Mouse (Mus musculus): ENCODE measurements around the gene Hcn2. TPM values are rescaled to one million over a fixed set of nuclear protein-coding genes. Genes with fewer than 3 reads are reported as not detected.

Gene Hcn2
- polyA plus RNA-seq, 1 experiment: not detected

GRCm38 (mm10) chr10:79767372-79768244 lies 51.2 kb downstream of the Hcn2 start:
- Histone ChIP-seq H3K4me1 (ENCODE audit: control insufficient read depth, insufficient read depth, low read length) (peaks cover 4% of the 10 kb centered on the region; the same call in 1 of the 2 replicates), H3K27ac (ENCODE audit: control insufficient read depth, insufficient read depth, low read depth, low read length, poor library complexity) (peak overlapping the region; percentile 50), H3K4me3 (replicated peaks; ENCODE audit: control insufficient read depth, low read depth, low read length) (peak overlapping the region; percentile 92)
- WGBS: 11% methylated on average over 40 of the region's 40 CpGs
- TF ChIP-seq CTCF (IDR thresholded peaks at IDR 0.05; ENCODE audit: control insufficient read depth, insufficient read depth, low read length) (no peak), POLR2A (IDR thresholded peaks at IDR 0.05; ENCODE audit: borderline replicate concordance, control insufficient read depth, low read depth, low read length) (0 out of 2 replicates have a peak, but pooled peaks have one; percentile 2)

DNA sequence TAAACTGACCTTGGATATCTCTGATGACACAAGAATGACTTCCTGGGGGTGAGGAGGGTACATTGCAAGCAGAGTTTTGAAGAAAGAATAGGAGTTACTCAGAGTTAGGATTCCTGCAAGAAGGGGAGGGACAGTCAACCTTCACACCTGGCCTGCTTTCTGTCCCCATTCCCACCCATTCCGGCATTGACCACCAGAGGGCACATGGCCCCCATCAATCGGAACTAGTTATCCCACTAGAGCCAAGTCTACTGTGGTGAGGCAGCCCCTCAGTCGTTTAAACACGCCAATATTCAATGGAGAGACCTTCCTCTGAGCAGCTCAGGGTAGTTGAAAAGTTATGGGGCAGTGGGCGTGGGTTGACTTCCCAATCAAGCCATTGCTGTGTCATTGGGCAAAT lies 52.0 kb downstream of the Hcn2 start:
- 5% methylated on average over 5 of the region's 5 CpGs for WGBS
- H3K4me3 ChIP-seq (replicated peaks; ENCODE audit: control insufficient read depth, low read depth, low read length): no peak overlapping the region
- peak; percentile 92 for TF ChIP-seq CTCF (IDR thresholded peaks at IDR 0.05; ENCODE audit: control insufficient read depth, insufficient read depth, low read length)
- TF ChIP-seq POLR2A (IDR thresholded peaks at IDR 0.05; ENCODE audit: borderline replicate concordance, control insufficient read depth, low read depth, low read length): no peak
- H3K27ac ChIP-seq (ENCODE audit: control insufficient read depth, insufficient read depth, low read depth, low read length, poor library complexity): no peak overlapping the region
- peaks cover 4% of the 10 kb centered on the region; the same call in 1 of the 2 replicates for H3K4me1 ChIP-seq (ENCODE audit: control insufficient read depth, insufficient read depth, low read length)

DNA sequence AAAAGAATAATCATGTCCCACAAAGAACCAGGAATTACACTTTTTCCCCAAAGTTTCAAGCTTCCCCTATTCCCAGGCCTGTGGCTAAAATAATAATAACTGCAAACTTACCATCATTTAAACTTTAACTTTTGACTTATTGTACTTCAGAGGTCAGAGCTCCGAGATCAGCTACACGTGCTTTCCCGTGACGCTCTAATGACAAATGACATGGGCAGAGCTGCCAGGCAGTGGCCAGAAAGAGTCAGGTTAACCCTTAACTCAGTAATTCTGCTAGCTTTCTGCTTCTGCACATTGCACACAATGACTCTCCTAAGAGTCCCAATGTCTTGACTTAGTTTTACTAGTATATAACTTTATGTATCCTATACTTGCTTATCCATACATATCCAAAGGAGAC lies 52.9 kb downstream of the Hcn2 start:
- TF ChIP-seq CTCF (IDR thresholded peaks at IDR 0.05; ENCODE audit: control insufficient read depth, insufficient read depth, low read length) (no peak), POLR2A (IDR thresholded peaks at IDR 0.05; ENCODE audit: borderline replicate concordance, control insufficient read depth, low read depth, low read length) (no peak)
- WGBS: 90% methylated on average over 4 of the region's 4 CpGs
- H3K4me1 ChIP-seq (ENCODE audit: control insufficient read depth, insufficient read depth, low read length): peaks cover 4% of the 10 kb centered on the region; the same call in 1 of the 2 replicates
- no peak overlapping the region for H3K27ac ChIP-seq (ENCODE audit: control insufficient read depth, insufficient read depth, low read depth, low read length, poor library complexity)
- H3K4me3 ChIP-seq (replicated peaks; ENCODE audit: control insufficient read depth, low read depth, low read length): no peak overlapping the region

GRCm38 (mm10) chr10:79772320-79772719 lies 55.9 kb downstream of the Hcn2 start:
- 93% methylated on average over 3 of the region's 3 CpGs for WGBS
- Histone ChIP-seq H3K27ac (ENCODE audit: control insufficient read depth, insufficient read depth, low read depth, low read length, poor library complexity) (no peak overlapping the region), H3K4me1 (ENCODE audit: control insufficient read depth, insufficient read depth, low read length) (no peaks in the 10 kb centered on the region; the same call in 1 of the 2 replicates), H3K4me3 (replicated peaks; ENCODE audit: control insufficient read depth, low read depth, low read length) (no peak overlapping the region)
- TF ChIP-seq POLR2A (IDR thresholded peaks at IDR 0.05; ENCODE audit: borderline replicate concordance, control insufficient read depth, low read depth, low read length): no peak
- TF ChIP-seq CTCF (IDR thresholded peaks at IDR 0.05; ENCODE audit: control insufficient read depth, insufficient read depth, low read length): peak; percentile 23; the same call in 1 of the 2 replicates

- Histone ChIP-seq H3K4me3 (replicated peaks; ENCODE audit: control insufficient read depth, low read depth, low read length) (no peak overlapping the region), H3K27ac (ENCODE audit: control insufficient read depth, insufficient read depth, low read depth, low read length, poor library complexity) (no peak overlapping the region), H3K4me1 (ENCODE audit: control insufficient read depth, insufficient read depth, low read length) (no peaks in the 10 kb centered on the region)
- 74% methylated on average over 2 of the region's 2 CpGs for WGBS
- TF ChIP-seq CTCF (IDR thresholded peaks at IDR 0.05; ENCODE audit: control insufficient read depth, insufficient read depth, low read length) (no peak), POLR2A (IDR thresholded peaks at IDR 0.05; ENCODE audit: borderline replicate concordance, control insufficient read depth, low read depth, low read length) (no peak)
Observed at GRCm38 (mm10) chr10:79773208-79773607, 56.8 kb downstream of the Hcn2 start.

DNA sequence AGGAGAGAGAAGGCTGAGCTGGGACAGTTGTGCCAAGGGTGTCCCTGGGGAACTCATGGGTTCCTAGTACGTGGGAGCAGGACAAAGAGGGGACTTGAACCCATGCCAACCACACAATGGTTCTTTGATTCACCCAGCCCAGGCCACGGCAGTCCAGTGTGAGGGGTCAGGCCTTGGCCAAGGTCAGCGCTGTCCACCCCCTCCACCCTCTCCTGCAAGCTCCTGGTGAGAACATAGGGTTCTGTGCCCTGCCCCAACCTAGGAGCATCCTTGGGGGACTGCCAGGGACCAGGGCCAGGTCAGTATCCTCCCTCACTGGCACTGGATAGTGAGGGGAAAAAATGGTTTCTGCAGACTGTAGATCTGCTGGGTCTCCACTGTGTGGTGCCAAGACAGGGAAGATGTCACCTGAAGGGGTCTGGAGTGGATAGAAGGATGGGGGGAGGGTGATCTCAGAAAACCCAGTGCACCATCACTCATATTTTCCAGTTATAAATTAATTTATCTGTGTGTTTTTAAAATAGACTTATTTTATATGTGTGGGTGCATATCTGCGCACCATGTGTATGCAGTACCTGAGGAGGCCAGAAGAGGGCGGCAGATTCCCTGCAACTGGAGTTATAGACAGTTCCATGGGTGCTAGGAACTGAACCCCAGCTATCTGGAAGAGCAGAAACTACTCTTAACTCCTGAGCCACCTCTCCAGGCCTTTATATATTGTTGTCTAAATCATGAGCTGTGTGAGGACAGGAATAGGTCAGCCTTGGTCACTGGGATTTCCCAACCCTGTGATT lies 58.2 kb downstream of the Hcn2 start:
- H3K4me3 ChIP-seq (replicated peaks; ENCODE audit: control insufficient read depth, low read depth, low read length): no peak overlapping the region
- H3K27ac ChIP-seq (ENCODE audit: control insufficient read depth, insufficient read depth, low read depth, low read length, poor library complexity): no peak overlapping the region
- no peaks in the 10 kb centered on the region for H3K4me1 ChIP-seq (ENCODE audit: control insufficient read depth, insufficient read depth, low read length)
- TF ChIP-seq CTCF (IDR thresholded peaks at IDR 0.05; ENCODE audit: control insufficient read depth, insufficient read depth, low read length): peak; percentile 43; the same call in 1 of the 2 replicates
- no peak for TF ChIP-seq POLR2A (IDR thresholded peaks at IDR 0.05; ENCODE audit: borderline replicate concordance, control insufficient read depth, low read depth, low read length)
- 71% methylated on average over 5 of the region's 5 CpGs for WGBS

GRCm38 (mm10) chr10:79777103-79777531 lies 60.7 kb downstream of the Hcn2 start, which contains the start of gene Fstl3:
Gene Fstl3 (plus strand): TSS chr10:79777272.
- Histone ChIP-seq H3K4me3 (replicated peaks; ENCODE audit: control insufficient read depth, low read depth, low read length) (no peak within 1 kb of the TSS), H3K27ac (ENCODE audit: control insufficient read depth, insufficient read depth, low read depth, low read length, poor library complexity) (no peak within 1 kb of the TSS), H3K4me1 (ENCODE audit: control insufficient read depth, insufficient read depth, low read length) (peaks cover 5% of the 10 kb centered on the region; the same call in 1 of the 2 replicates)
- 3% methylated on average over 39 of the region's 39 CpGs for WGBS
- TF ChIP-seq POLR2A (IDR thresholded peaks at IDR 0.05; ENCODE audit: borderline replicate concordance, control insufficient read depth, low read depth, low read length) (no peak), CTCF (IDR thresholded peaks at IDR 0.05; ENCODE audit: control insufficient read depth, insufficient read depth, low read length) (no peak)

DNA sequence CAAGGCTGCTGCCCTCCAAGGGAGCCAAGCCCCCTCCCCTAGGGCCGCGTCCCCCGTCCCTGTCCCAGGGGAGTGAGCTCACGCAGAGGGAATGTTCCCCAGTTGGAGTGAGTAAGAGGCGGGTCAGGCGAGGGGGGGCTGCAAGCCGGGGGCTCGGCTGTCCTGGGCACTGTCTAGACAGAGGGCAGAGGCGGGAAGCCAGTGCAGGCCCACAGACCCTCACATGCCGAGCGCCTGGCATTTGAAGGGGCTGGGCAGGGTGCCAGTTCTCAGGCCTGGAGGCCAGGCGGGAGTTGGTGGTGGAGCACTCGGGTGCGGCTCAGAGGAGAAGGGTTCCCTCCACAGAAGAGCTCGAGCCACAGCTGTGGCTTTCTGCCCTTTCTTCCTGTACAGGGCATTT lies 61.6 kb downstream of the Hcn2 start:
- no peak for TF ChIP-seq CTCF (IDR thresholded peaks at IDR 0.05; ENCODE audit: control insufficient read depth, insufficient read depth, low read length)
- Histone ChIP-seq H3K4me1 (ENCODE audit: control insufficient read depth, insufficient read depth, low read length) (peaks cover 5% of the 10 kb centered on the region; the same call in 1 of the 2 replicates), H3K4me3 (replicated peaks; ENCODE audit: control insufficient read depth, low read depth, low read length) (no peak overlapping the region), H3K27ac (ENCODE audit: control insufficient read depth, insufficient read depth, low read depth, low read length, poor library complexity) (no peak overlapping the region)
- 19% methylated on average over 15 of the region's 15 CpGs for WGBS

Data from bone marrow, adult 2 months (tissue).